Mouse (Mus musculus) olfactory bulb, adult 2 months (tissue): ENCODE results near the gene Rnf115.

Experiments
- CTCF ChIP-seq: fragments of 200-500 bp; IDR thresholded peaks from 2 replicates; pipeline ENCODE4 v1.5.1; 2012; ENCODE audit warnings: low read depth, mild to moderate bottlenecking, low read length, moderate library complexity; ENCODE audit not compliant: insufficient read depth
- POLR2A ChIP-seq: fragments of 200-500 bp; IDR thresholded peaks from 2 replicates; pipeline ENCODE4 v1.6.1; 2012; ENCODE audit warnings: mild to moderate bottlenecking, low read depth, low read length, moderate library complexity; ENCODE audit not compliant: insufficient read depth

- no peak for TF ChIP-seq CTCF
- TF ChIP-seq POLR2A = no peak
Observed at GRCm38 (mm10) chr3:96733984-96734383, 6.5 kb downstream of the Rnf115 start.
